Mouse (Mus musculus) testis, adult 2 months (tissue): ENCODE measurements around the gene Kcnh3. TPM values are rescaled to one million over a fixed set of nuclear protein-coding genes. Genes with fewer than 3 reads are reported as not detected.
A peak's percentile ranks its signal among the peaks of the same experiment; 100 is the strongest.

Experiments
- H3K27ac ChIP-seq: fragments of 200-500 bp; 2 replicates; pipeline ENCODE4 v1.5.1; 2012; ENCODE audit warnings: low read depth, low read length; ENCODE audit not compliant: control insufficient read depth, insufficient read depth
- H3K27me3 ChIP-seq: fragments of 200-500 bp; 2 replicates; pipeline ENCODE4 v1.6.1; 2012; ENCODE audit warnings: mild to moderate bottlenecking, low read length, moderate library complexity; ENCODE audit not compliant: control insufficient read depth, insufficient read depth
- H3K36me3 ChIP-seq: fragments of 200-500 bp; 2 replicates; pipeline ENCODE4 v1.6.1; 2012; ENCODE audit warnings: mild to moderate bottlenecking, low read length; ENCODE audit not compliant: control insufficient read depth, insufficient read depth
- H3K4me1 ChIP-seq: fragments of 200-500 bp; 2 replicates; pipeline ENCODE4 v1.6.1; 2012; ENCODE audit warnings: low read length; ENCODE audit not compliant: control insufficient read depth, insufficient read depth
- H3K4me3 ChIP-seq: fragments of 200-500 bp; 2 replicates; pipeline ENCODE4 v1.5.1; 2012; ENCODE audit warnings: low read depth, mild to moderate bottlenecking, low read length, moderate library complexity, mixed read lengths; ENCODE audit not compliant: control insufficient read depth
- CTCF ChIP-seq: fragments of 200-500 bp; IDR thresholded peaks from 2 replicates; pipeline ENCODE4 v1.5.1; 2012; ENCODE audit warnings: low read depth, mild to moderate bottlenecking, inconsistent platforms, low read length, moderate library complexity; ENCODE audit not compliant: control insufficient read depth, insufficient read depth, insufficient replicate concordance
- POLR2A ChIP-seq: fragments of 200-500 bp; IDR thresholded peaks from 2 replicates; pipeline ENCODE4 v1.6.1; 2012; ENCODE audit warnings: low read depth, mild to moderate bottlenecking, inconsistent platforms, low read length, moderate library complexity; ENCODE audit not compliant: control insufficient read depth
- polyA plus RNA-seq: library from polyadenylated mRNA; depleted of rRNA; stranded (reverse); fragments of >200 nt; gene quantifications from 2 replicates; pipeline ENCODE4 v1.2.3, GENCODE M21; 2012; rRNA removed

Kcnh3 gene
- polyA plus RNA-seq, 1 experiment, result 0.89 TPM

GRCm38 (mm10) chr15:99285189-99285535, 60.5 kb downstream of the Kcnh3 start:
- TF ChIP-seq CTCF, result no peak
- TF ChIP-seq POLR2A, result no peak
- Histone ChIP-seq H3K36me3 (no peaks in the 10 kb centered on the region), H3K27ac (no peak overlapping the region), H3K27me3 (no peaks in the 10 kb centered on the region), H3K4me1 (peaks cover 15% of the 10 kb centered on the region), H3K4me3 (peak overlapping the region; percentile 34)

DNA sequence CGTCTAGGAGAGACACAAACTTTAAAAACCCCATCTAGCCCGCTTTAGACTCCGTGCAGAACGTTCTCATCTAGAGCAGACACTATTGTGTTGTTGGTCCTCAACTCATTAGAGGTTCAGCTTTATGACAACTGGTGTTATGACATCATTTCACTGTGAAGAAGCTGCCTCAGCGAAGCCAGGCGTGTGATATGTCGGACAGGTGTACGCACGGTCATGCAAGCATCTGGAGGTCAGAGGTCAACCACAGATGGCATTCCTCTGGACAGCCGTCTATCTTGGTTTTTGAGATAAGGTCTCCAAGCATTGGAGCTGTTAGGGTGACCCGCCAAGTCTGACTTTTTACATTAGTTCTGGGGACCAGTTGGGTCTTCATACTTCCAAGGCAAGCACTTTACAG, 65.9 kb downstream of the Kcnh3 start:
- Histone ChIP-seq H3K4me1 (peaks cover 16% of the 10 kb centered on the region), H3K27me3 (no peaks in the 10 kb centered on the region), H3K4me3 (no peak overlapping the region), H3K27ac (no peak overlapping the region), H3K36me3 (no peaks in the 10 kb centered on the region)
- TF ChIP-seq POLR2A (no peak), CTCF (no peak)

Other genes with a start within 250 kb of the Kcnh3 start
- 223 and 227 TPM in 2 replicates for gene Tuba1c, start 195.0 kb upstream of the Kcnh3 start, polyA plus RNA-seq
- 0.14 and 0.36 TPM in 2 replicates for gene Prph, start 169.7 kb upstream of the Kcnh3 start, polyA plus RNA-seq
- 15.2 and 17.5 TPM in 2 replicates for gene Troap, start 150.3 kb upstream of the Kcnh3 start, polyA plus RNA-seq
- 0.72 and 1.0 TPM in 2 replicates for gene C1ql4, start 137.0 kb upstream of the Kcnh3 start, polyA plus RNA-seq
- gene Dnajc22, start 131.7 kb upstream of the Kcnh3 start, polyA plus RNA-seq, result 4.1 TPM in 2 replicates
- gene Spats2, start 98.9 kb upstream of the Kcnh3 start, polyA plus RNA-seq, result 34.2 and 35.8 TPM in 2 replicates
- gene Mcrs1, start 27.1 kb downstream of the Kcnh3 start, polyA plus RNA-seq, result 113 and 124 TPM in 2 replicates
- gene Prpf40b, start 70.2 kb downstream of the Kcnh3 start, polyA plus RNA-seq, result 104 and 118 TPM in 2 replicates
- gene Fam186b, start 71.0 kb downstream of the Kcnh3 start, polyA plus RNA-seq, result 57.2 and 58.2 TPM in 2 replicates
- 14.3 and 15.3 TPM in 2 replicates for gene Fmnl3, start 145.6 kb downstream of the Kcnh3 start, polyA plus RNA-seq
- 734 and 786 TPM in 2 replicates for gene Tmbim6, start 168.0 kb downstream of the Kcnh3 start, polyA plus RNA-seq
- 3.9 and 4.4 TPM in 2 replicates for gene Nckap5l, start 232.9 kb downstream of the Kcnh3 start, polyA plus RNA-seq
- 4.6 and 4.7 TPM in 2 replicates for gene Bcdin3d, start 249.9 kb downstream of the Kcnh3 start, polyA plus RNA-seq